Mouse (Mus musculus) C2C12 (cell line): Measurements from ENCODE around the gene Adgrd1. TPM values are rescaled to one million over a fixed set of nuclear protein-coding genes. Genes with fewer than 3 reads are reported as not detected.
A peak's percentile ranks its signal among the peaks of the same experiment; 100 is the strongest.

ENCODE experiments used
- H3K27me3 ChIP-seq: one replicate; pipeline ENCODE4 v1.6.1; 2011; ENCODE audit not compliant: control insufficient read depth, insufficient read depth, insufficient read length
- H3K36me3 ChIP-seq: one replicate; pipeline ENCODE4 v1.6.1; 2011; ENCODE audit not compliant: control insufficient read depth, insufficient read depth
- H3K4me3 ChIP-seq: one replicate; pipeline ENCODE4 v1.5.1; 2011; ENCODE audit warnings: mild to moderate bottlenecking, control low read depth; ENCODE audit not compliant: poor library complexity, insufficient read depth, severe bottlenecking
- H3K79me2 ChIP-seq: one replicate; pipeline ENCODE4 v1.6.1; 2011; ENCODE audit not compliant: control insufficient read depth, insufficient read depth
- H3K79me3 ChIP-seq: one replicate; pipeline ENCODE4 v1.6.1; 2011; ENCODE audit warnings: low read depth, control low read depth
- H3ac ChIP-seq: one replicate; pipeline ENCODE3; 2011; ENCODE audit warnings: low read depth; ENCODE audit not compliant: control insufficient read depth, insufficient read length
- CEBPB ChIP-seq: IDR thresholded peaks from one replicate; pipeline ENCODE4 v1.6.1; 2011; ENCODE audit warnings: low read depth, mild to moderate bottlenecking, control low read depth, moderate library complexity
- CTCF ChIP-seq: IDR thresholded peaks from one replicate; pipeline ENCODE4 v1.5.1; 2011; ENCODE audit not compliant: control insufficient read depth, insufficient read depth, insufficient read length
- FOSL1 ChIP-seq: IDR thresholded peaks from one replicate; pipeline ENCODE4 v1.8.0; 2011; ENCODE audit warnings: mild to moderate bottlenecking, low read length; ENCODE audit not compliant: poor library complexity, insufficient read depth, severe bottlenecking
- MAX ChIP-seq: IDR thresholded peaks from one replicate; pipeline ENCODE4 v1.6.1; 2011; ENCODE audit warnings: mild to moderate bottlenecking, control low read depth
- MYOD1 ChIP-seq: IDR thresholded peaks from one replicate; pipeline ENCODE4 v1.6.1; 2011; ENCODE audit warnings: low read depth; ENCODE audit not compliant: control insufficient read depth, insufficient read length
- MYOG ChIP-seq: IDR thresholded peaks from one replicate; pipeline ENCODE4 v1.6.1; 2011; ENCODE audit not compliant: control insufficient read depth, insufficient read length; ENCODE audit errors: extremely low read depth
- USF1 ChIP-seq: IDR thresholded peaks from one replicate; pipeline ENCODE4 v1.6.1; 2011; ENCODE audit warnings: low read depth, mild to moderate bottlenecking, control low read depth, moderate library complexity
- long read RNA-seq, 2 experiments: library from polyadenylated mRNA; unstranded; transcript quantifications; one replicate each; pipeline ENCODE4 v2.0.0; 2019 to 2020
- polyA plus RNA-seq: library from polyadenylated mRNA; unstranded; fragments of >200 nt; fragmentation: generic; extraction: Trizol; gene quantifications from one replicate; pipeline ENCODE4 v1.2.1, GENCODE M21; 2012; ENCODE audit warnings: missing spikeins

Gene Adgrd1
- polyA plus RNA-seq: 0.04 TPM
- long read RNA-seq, experiment 1, partial matches to known transcripts: 0 of 3 reads
- long read RNA-seq, experiment 1, other reads (novel, unspliced or antisense): 3 of 3 reads
- long read RNA-seq, experiment 2: 0 reads

GRCm38 (mm10) chr5:129096511-129096910, at the start of gene Adgrd1:
TSS of gene Adgrd1 (plus strand) at chr5:129096750.
- Histone ChIP-seq H3ac (no peak within 1 kb of the TSS), H3K27me3 (peaks cover 54% of the 10 kb centered on the region), H3K79me2 (no peaks in the 10 kb centered on the region), H3K4me3 (no peak within 1 kb of the TSS), H3K79me3 (no peaks in the 10 kb centered on the region), H3K36me3 (no peaks in the 10 kb centered on the region)
- TF ChIP-seq MAX (no peak), MYOD1 (no peak)

- no peaks in the 10 kb centered on the region for H3K36me3 ChIP-seq
- H3K4me3 ChIP-seq: no peak overlapping the region
- H3K79me2 ChIP-seq: no peaks in the 10 kb centered on the region
- H3K79me3 ChIP-seq: no peaks in the 10 kb centered on the region
- TF ChIP-seq CTCF: no peak
- TF ChIP-seq USF1: no peak
- TF ChIP-seq MYOD1: no peak
- TF ChIP-seq MAX: no peak
- no peak overlapping the region for H3ac ChIP-seq
- H3K27me3 ChIP-seq: peaks cover 26% of the 10 kb centered on the region
Measured at GRCm38 (mm10) chr5:129049372-129049771, 47.2 kb upstream of the Adgrd1 start.

- Histone ChIP-seq H3K79me3 (no peaks in the 10 kb centered on the region), H3K79me2 (no peaks in the 10 kb centered on the region), H3ac (no peak overlapping the region), H3K4me3 (no peak overlapping the region), H3K27me3 (peaks cover 30% of the 10 kb centered on the region), H3K36me3 (no peaks in the 10 kb centered on the region)
- no peak for TF ChIP-seq CEBPB
- TF ChIP-seq FOSL1: no peak
- no peak for TF ChIP-seq MYOG
- TF ChIP-seq USF1: no peak
- no peak for TF ChIP-seq CTCF
- TF ChIP-seq MYOD1: no peak
- no peak for TF ChIP-seq MAX
Measured at GRCm38 (mm10) chr5:129051910-129052309, 44.6 kb upstream of the Adgrd1 start.

- no peaks in the 10 kb centered on the region for H3K36me3 ChIP-seq
- no peaks in the 10 kb centered on the region for H3K79me3 ChIP-seq
- TF ChIP-seq MYOG (no peak), FOSL1 (no peak), MAX (no peak), CEBPB (no peak), USF1 (no peak), CTCF (no peak), MYOD1 (no peak)
- peaks cover 33% of the 10 kb centered on the region for H3K27me3 ChIP-seq
- no peak overlapping the region for H3ac ChIP-seq
- no peaks in the 10 kb centered on the region for H3K79me2 ChIP-seq
- H3K4me3 ChIP-seq: no peak overlapping the region
Measured at GRCm38 (mm10) chr5:129052636-129053355, 43.8 kb upstream of the Adgrd1 start.

GRCm38 (mm10) chr5:129054675-129055284, 41.8 kb upstream of the Adgrd1 start:
- Histone ChIP-seq H3K79me2 (no peaks in the 10 kb centered on the region), H3ac (no peak overlapping the region), H3K79me3 (no peaks in the 10 kb centered on the region), H3K27me3 (peaks cover 40% of the 10 kb centered on the region), H3K4me3 (no peak overlapping the region), H3K36me3 (no peaks in the 10 kb centered on the region)
- TF ChIP-seq USF1 (no peak), MYOG (no peak), MYOD1 (no peak), CEBPB (no peak), CTCF (no peak), MAX (no peak)

GRCm38 (mm10) chr5:129059116-129059515, 37.4 kb upstream of the Adgrd1 start:
- no peaks in the 10 kb centered on the region for H3K79me2 ChIP-seq
- TF ChIP-seq CTCF (peak; percentile 42), MAX (no peak)

More at GRCm38 (mm10) chr5:129059116-129059515, 37.4 kb upstream of the Adgrd1 start:
- Histone ChIP-seq H3K36me3 (no peaks in the 10 kb centered on the region), H3K4me3 (no peak overlapping the region), H3K79me3 (no peaks in the 10 kb centered on the region), H3ac (no peak overlapping the region), H3K27me3 (peaks cover 44% of the 10 kb centered on the region)
